Mouse (Mus musculus) liver, postnatal 0 days (tissue): ENCODE results near the gene Msrb3.

Experiments used
- CTCF ChIP-seq: sonication (generic); IDR thresholded peaks from 2 replicates; pipeline ENCODE4 v1.5.1; 2016; ENCODE audit warnings: antibody characterized with exemption, low read depth
- EP300 ChIP-seq: IDR thresholded peaks from 2 replicates; pipeline ENCODE4 v1.6.1; 2016; ENCODE audit warnings: antibody characterized with exemption, low read depth, mild to moderate bottlenecking

- TF ChIP-seq CTCF (peak; percentile 72), EP300 (no peak)
These were observed 39.4 kb upstream of the Msrb3 start for GRCm38 (mm10) chr10:120938077-120938903.
